Mouse (Mus musculus): Measurements from ENCODE around the gene Itm2b.

DNA sequence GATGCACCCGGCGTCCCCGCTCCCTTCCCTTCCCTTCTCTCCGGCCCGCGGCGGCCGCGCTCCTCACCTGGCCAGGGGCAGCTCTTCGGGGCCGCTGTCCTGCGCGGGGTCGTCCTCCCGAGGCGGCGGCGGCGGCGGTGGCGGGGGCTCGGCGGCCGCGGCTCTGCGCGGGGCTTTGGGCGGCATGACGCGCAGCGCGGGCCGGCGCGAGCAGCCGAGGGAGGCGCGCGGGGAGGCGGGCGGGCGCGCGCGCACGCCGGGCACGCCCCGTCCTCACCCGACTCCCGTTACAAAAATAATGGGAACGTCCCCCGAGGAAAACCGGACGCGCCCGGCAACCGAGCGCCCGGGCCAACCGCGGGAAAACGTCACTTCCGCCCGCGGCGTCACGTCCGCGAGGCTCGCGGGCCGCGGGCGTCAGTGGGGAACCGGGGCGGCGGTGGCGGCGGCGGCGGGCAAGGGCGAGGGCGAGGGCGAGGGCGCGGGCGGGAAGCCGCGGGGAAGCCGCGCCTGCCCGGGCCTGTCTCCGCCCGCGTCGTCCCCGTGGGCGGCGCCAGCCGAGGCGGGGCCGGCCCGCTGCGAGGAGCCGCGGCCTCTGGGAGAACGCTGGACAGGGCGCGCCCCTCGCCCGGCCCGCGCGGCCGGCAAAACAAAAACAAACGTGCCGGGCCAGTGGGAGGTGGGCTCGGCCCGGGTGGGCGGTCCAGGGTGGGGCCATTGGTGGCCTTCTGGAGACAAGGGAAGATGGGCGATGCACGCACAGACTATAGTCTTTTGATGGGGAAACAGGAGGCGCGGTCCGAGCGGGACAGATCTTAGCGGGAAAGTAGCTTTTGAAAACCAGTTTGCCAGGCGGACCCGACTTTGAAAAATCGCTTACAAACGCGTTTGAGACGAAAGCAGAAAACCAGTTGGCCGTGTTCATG lies 59.4 kb downstream of the Itm2b start, which contains the start of gene Rb1:
- no peak for TF ChIP-seq CTCF (IDR thresholded peaks at IDR 0.05; ENCODE audit: low read depth, low read length)
- TF ChIP-seq GATA1 (IDR thresholded peaks at IDR 0.05; ENCODE audit: borderline replicate concordance, low read length) = no peak
- no peak for TF ChIP-seq TAL1 (conservative IDR thresholded peaks at IDR 0.05; ENCODE audit: low read depth, low read length)
